Mouse (Mus musculus): ENCODE data around the gene Gm10197. TPM values are rescaled to one million over a fixed set of nuclear protein-coding genes. Genes with fewer than 3 reads are reported as not detected.
"Not testable (repeated sequence)": the region's sequence is repeated elsewhere in the genome, so short reads cannot be mapped to it uniquely, and the experiment has no call there.

Gene Gm10197
- polyA plus RNA-seq, 1 experiment from 2014 or later: not detected

- peak overlapping the region; percentile 33; the same call in 1 of the 2 replicates for H3K27ac ChIP-seq (replicated peaks)
- H3K4me3 ChIP-seq: no peak overlapping the region
- H3K9me3 ChIP-seq: no peaks in the 10 kb centered on the region
- no peak overlapping the region for H3K9ac ChIP-seq
- H3K36me3 ChIP-seq: no peaks in the 10 kb centered on the region
- H3K27me3 ChIP-seq: no peaks in the 10 kb centered on the region
- 52% methylated on average over 18 of the region's 18 CpGs for WGBS
- H3K4me2 ChIP-seq: 0 out of 2 replicates have a peak overlapping the region, but pooled peaks have one; percentile 3
- no peaks in the 10 kb centered on the region for H3K4me1 ChIP-seq (replicated peaks)
- peak; percentile 65 for ATAC-seq (ENCODE audit: low FRiP score, low read depth)
These were observed 33.3 kb upstream of the Gm10197 start for GRCm38 (mm10) chr19:53404837-53405356.

GRCm38 (mm10) chr19:53404219-53404836, 32.8 kb upstream of the Gm10197 start:
- ATAC-seq (ENCODE audit: low FRiP score, low read depth): no peak
- H3K9me3 ChIP-seq: no peaks in the 10 kb centered on the region
- no peak overlapping the region for H3K4me2 ChIP-seq
- 78% methylated on average over 10 of the region's 10 CpGs for WGBS
- peak overlapping the region; percentile 33; the same call in 1 of the 2 replicates for H3K27ac ChIP-seq (replicated peaks)
- H3K4me1 ChIP-seq (replicated peaks): no peaks in the 10 kb centered on the region
- no peaks in the 10 kb centered on the region for H3K27me3 ChIP-seq
- no peak overlapping the region for H3K4me3 ChIP-seq
- H3K36me3 ChIP-seq: no peaks in the 10 kb centered on the region
- H3K9ac ChIP-seq: no peak overlapping the region

DNA sequence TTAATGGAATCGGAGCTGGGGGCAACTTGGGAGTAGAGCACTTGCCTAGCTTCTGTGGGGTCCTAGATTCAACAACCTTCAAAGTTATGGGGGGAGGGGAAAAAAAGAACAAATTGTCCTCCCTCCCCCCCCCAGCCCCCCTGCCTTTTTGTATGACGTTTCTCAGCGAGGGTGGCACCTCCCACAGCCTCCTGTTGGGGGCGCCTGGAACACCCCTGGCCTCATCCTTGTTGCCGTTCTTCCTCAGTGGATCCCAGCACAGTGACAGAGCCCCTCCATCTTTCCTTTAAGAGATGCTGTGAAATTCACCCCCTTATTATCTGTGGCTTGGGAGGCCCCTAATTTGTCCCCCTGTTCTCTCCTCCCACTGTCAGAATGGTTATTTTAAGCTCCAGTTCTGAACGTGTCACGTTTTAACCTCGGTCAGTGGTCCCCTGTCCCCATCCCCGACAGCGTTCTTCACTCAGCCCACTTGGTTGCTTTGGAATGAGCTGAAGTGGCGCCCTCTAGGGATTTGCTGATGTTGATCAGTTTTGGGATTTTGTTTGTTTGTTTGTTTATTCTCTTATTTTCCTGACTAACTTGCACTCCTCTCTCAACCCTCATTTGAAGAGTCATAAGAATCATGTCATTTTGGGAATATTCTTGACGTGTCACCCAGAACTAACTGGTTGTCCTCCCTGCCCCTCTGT, 31.3 kb upstream of the Gm10197 start:
- H3K9ac ChIP-seq: no peak overlapping the region
- no peaks in the 10 kb centered on the region for H3K36me3 ChIP-seq
- no peaks in the 10 kb centered on the region for H3K27me3 ChIP-seq
- no peak overlapping the region for H3K4me3 ChIP-seq
- H3K4me1 ChIP-seq (replicated peaks): no peaks in the 10 kb centered on the region
- no peak overlapping the region for H3K27ac ChIP-seq (replicated peaks)
- H3K4me2 ChIP-seq: no peak overlapping the region
- ATAC-seq (ENCODE audit: low FRiP score, low read depth): no peak
- no peaks in the 10 kb centered on the region for H3K9me3 ChIP-seq
- WGBS: 52% methylated on average over 12 of the region's 12 CpGs

DNA sequence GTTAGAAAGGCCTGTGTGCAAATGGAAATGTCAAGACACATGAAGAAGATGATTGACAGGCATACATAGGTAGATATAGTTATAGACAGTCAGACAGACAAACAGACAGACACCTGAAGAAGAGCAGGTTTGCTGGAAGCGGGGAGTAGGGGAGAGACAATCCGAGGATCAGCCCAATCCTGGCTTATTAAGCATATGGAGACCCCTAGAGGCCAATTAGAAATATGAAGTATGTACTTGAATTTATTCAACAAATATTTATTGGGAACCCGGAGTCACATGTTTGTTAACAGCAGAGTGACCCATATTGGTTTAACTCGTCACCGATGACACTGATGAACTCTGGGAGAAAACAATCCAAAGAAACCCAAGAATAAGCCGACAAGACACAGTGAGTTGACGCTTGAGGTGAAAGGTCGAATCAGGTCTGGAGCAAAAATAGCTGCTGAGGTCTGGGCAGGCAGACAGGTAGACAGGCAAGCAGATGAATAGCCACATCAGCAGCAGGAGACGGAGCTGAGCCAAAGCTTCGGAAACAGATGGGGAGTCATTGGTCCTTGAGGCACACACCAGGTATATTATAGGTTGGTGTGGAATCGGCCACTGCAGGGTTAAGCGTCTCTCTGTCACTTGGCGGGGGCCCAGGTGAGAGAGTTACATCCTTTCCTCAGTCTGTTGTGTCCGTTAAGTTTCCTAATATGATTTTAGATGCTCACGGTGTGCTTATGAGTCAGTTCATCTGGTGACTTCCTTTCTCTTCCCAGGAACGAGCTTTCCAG, 29.0 kb upstream of the Gm10197 start:
- H3K4me3 ChIP-seq: no peak overlapping the region
- WGBS: 84% methylated on average over 16 of the region's 16 CpGs
- H3K9ac ChIP-seq: no peak overlapping the region
- no peaks in the 10 kb centered on the region for H3K9me3 ChIP-seq
- H3K4me2 ChIP-seq: no peak overlapping the region
- no peak overlapping the region for H3K27ac ChIP-seq (replicated peaks)
- no peaks in the 10 kb centered on the region for H3K27me3 ChIP-seq
- H3K4me1 ChIP-seq (replicated peaks): no peaks in the 10 kb centered on the region
- ATAC-seq (ENCODE audit: low FRiP score, low read depth): no peak
- H3K36me3 ChIP-seq: no peaks in the 10 kb centered on the region

DNA sequence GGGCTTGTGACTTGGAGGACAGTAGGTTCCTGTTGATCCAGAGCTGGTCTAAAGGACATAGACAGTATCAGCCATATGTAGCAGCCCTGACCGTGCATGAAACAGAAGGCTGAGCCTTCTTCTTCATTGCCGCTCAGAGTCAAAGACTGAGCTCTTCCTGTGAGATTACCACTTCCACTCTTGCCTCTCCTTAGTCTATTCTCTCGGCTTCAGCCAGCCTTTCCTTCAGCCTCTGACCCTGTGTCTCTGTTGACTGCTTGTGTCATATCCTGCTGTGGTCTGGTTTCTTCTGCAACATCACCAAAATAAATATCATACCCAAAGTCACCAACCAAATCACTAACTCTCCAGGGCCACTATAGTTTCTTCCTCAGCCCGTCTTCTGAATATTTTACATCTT, 27.6 kb upstream of the Gm10197 start:
- no peak overlapping the region for H3K4me2 ChIP-seq
- no peaks in the 10 kb centered on the region for H3K4me1 ChIP-seq (replicated peaks)
- no peaks in the 10 kb centered on the region for H3K9me3 ChIP-seq
- H3K36me3 ChIP-seq: no peaks in the 10 kb centered on the region
- ATAC-seq (ENCODE audit: low FRiP score, low read depth): no peak
- no peak overlapping the region for H3K9ac ChIP-seq
- no peak overlapping the region for H3K27ac ChIP-seq (replicated peaks)
- H3K27me3 ChIP-seq: no peaks in the 10 kb centered on the region
- WGBS: 90% methylated on average over 4 of the region's 4 CpGs
- no peak overlapping the region for H3K4me3 ChIP-seq

GRCm38 (mm10) chr19:53397451-53398233, 26.1 kb upstream of the Gm10197 start:
- no peak overlapping the region for H3K27ac ChIP-seq (replicated peaks)
- no peaks in the 10 kb centered on the region for H3K4me1 ChIP-seq (replicated peaks)
- WGBS: 88% methylated on average over 12 of the region's 12 CpGs
- no peak overlapping the region for H3K4me3 ChIP-seq
- no peak for ATAC-seq (ENCODE audit: low FRiP score, low read depth)
- no peak overlapping the region for H3K9ac ChIP-seq
- no peaks in the 10 kb centered on the region for H3K27me3 ChIP-seq
- no peak overlapping the region for H3K4me2 ChIP-seq
- no peaks in the 10 kb centered on the region for H3K36me3 ChIP-seq
- H3K9me3 ChIP-seq: no peaks in the 10 kb centered on the region

GRCm38 (mm10) chr19:53395805-53396204, 24.2 kb upstream of the Gm10197 start:
- not testable (repeated sequence) for H3K4me2 ChIP-seq; H3K4me3 ChIP-seq; H3K4me1 ChIP-seq (replicated peaks); H3K27me3 ChIP-seq; H3K9ac ChIP-seq; ATAC-seq (ENCODE audit: low FRiP score, low read depth); H3K27ac ChIP-seq (replicated peaks); H3K9me3 ChIP-seq; H3K36me3 ChIP-seq
- 36% methylated on average over 5 of the region's 5 CpGs for WGBS

DNA sequence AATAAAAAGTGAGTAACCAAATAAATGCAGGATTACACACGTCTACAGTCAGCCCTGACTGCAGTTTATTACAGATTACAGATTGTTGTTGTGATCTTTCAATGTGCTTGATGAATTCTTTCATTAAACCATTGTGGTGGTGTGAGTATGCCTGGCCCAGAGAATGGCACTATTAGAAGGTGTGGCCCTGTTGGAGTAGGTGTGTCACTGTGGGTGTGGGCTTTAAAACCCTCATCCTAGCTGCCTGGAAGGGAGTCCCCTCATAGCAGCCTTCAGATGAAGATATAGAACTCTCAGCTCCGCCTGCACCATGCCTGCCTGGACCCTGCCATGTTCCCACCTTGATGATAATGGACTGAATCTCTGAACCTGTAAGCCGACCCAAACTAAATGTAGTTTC, 23.4 kb upstream of the Gm10197 start:
- ATAC-seq (ENCODE audit: low FRiP score, low read depth); H3K9me3 ChIP-seq: not testable (repeated sequence)
- WGBS: 67% methylated on average over 3 of the region's 3 CpGs

DNA sequence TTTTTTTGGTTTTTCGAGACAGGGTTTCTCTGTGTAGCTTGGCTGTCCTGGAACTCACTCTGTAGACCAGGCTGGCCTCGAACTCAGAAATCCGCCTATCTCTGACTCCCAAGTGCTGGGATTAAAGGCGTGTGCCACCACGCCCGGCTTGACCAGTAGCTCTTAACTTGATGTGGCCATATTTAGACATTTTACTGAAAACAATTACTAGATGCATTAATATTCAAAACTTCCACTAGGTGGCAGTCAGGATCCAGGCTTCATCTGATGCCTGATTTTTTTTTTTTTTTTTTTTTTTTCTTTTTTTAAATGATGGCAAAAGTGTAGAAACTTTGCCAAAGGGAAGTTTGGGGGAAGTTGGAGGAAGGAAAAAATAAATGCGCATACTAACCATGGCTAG, 23.0 kb upstream of the Gm10197 start:
- ATAC-seq (ENCODE audit: low FRiP score, low read depth): no peak
- peaks cover 10% of the 10 kb centered on the region for H3K4me1 ChIP-seq (replicated peaks)
- H3K36me3 ChIP-seq: no peaks in the 10 kb centered on the region
- H3K4me2 ChIP-seq: no peak overlapping the region
- no peak overlapping the region for H3K4me3 ChIP-seq
- no peak overlapping the region for H3K27ac ChIP-seq (replicated peaks)
- H3K27me3 ChIP-seq: no peaks in the 10 kb centered on the region
- WGBS: 18% methylated on average over 7 of the region's 7 CpGs
- H3K9ac ChIP-seq: no peak overlapping the region
- no peaks in the 10 kb centered on the region for H3K9me3 ChIP-seq

More for the DNA sequence above, 23.4 kb upstream of the Gm10197 start:
- not testable (repeated sequence) for H3K27me3 ChIP-seq; H3K27ac ChIP-seq (replicated peaks); H3K4me1 ChIP-seq (replicated peaks); H3K36me3 ChIP-seq; H3K9ac ChIP-seq; H3K4me3 ChIP-seq; H3K4me2 ChIP-seq

DNA sequence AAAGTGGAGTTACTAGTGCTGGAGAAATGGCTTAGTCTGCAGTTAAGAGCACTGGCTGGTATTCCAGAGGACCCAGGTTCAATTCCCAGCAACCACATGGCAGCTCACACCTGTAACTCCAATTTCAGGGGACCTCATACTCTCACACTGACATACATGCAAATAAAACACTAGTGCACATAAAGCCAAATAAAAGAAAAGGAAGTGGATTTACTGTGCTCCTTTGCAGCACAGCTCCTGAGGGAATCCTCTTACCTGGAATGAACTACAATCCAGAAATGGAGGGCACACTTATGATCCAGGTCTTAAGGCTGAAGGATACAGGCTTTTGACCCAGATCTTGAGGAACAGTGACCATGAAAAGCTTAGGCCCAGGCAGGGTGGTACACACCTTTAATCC, 22.1 kb upstream of the Gm10197 start:
- H3K4me1 ChIP-seq (replicated peaks): peaks cover 17% of the 10 kb centered on the region
- no peak overlapping the region for H3K4me3 ChIP-seq
- H3K36me3 ChIP-seq: no peaks in the 10 kb centered on the region
- no peak overlapping the region for H3K27ac ChIP-seq (replicated peaks)
- ATAC-seq (ENCODE audit: low FRiP score, low read depth): no peak
- no peaks in the 10 kb centered on the region for H3K27me3 ChIP-seq
- no peak overlapping the region for H3K9ac ChIP-seq
- H3K4me2 ChIP-seq: no peak overlapping the region
- no peaks in the 10 kb centered on the region for H3K9me3 ChIP-seq

GRCm38 (mm10) chr19:53392781-53393343, 21.3 kb upstream of the Gm10197 start:
- WGBS: 63% methylated on average over 8 of the region's 8 CpGs
- H3K27ac ChIP-seq (replicated peaks): no peak overlapping the region
- no peak overlapping the region for H3K4me3 ChIP-seq
- no peaks in the 10 kb centered on the region for H3K9me3 ChIP-seq
- no peak overlapping the region for H3K9ac ChIP-seq
- no peaks in the 10 kb centered on the region for H3K27me3 ChIP-seq
- H3K4me2 ChIP-seq: no peak overlapping the region
- H3K36me3 ChIP-seq: peaks cover 7% of the 10 kb centered on the region
- peaks cover 22% of the 10 kb centered on the region for H3K4me1 ChIP-seq (replicated peaks)
- ATAC-seq (ENCODE audit: low FRiP score, low read depth): no peak
